Mouse (Mus musculus) megakaryocyte-erythroid progenitor cell, adult 5 weeks (primary cell): ENCODE measurements around the gene Lipc. TPM values are rescaled to one million over a fixed set of nuclear protein-coding genes. Genes with fewer than 3 reads are reported as not detected.

ENCODE experiments used
- polyA plus RNA-seq: library from polyadenylated mRNA; stranded (reverse); fragments of >175 nt; gene quantifications from 2 replicates; pipeline ENCODE4 v1.2.3, GENCODE M21; 2012

Lipc gene
- polyA plus RNA-seq, result not detected in 2 replicates

DNA sequence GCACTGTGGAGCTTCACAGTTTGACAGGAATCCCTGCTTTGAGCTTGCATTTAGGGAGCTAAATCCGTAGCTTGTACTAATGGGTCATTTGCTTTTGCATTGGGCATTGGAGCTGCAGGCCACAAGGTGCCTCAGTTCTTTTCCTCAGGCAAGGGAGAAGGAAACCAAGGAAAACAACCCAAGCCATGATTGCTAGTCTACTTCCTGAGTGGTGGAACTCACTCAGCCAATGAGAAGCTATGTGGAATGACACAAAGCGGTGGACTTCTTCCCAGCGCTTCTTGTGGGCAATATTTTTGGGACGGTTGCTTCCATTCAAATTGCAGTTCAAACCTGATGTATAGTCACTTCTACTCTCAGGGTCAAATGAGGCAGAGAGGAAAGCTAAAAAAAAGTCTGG is at the start of gene Lipc:
Gene Lipc, minus strand, starts transcription at position 101 of the 400 bp plus-strand sequence.

Other genes starting within 250 kb of the Lipc start
- 0.79 and 0.82 TPM in 2 replicates for gene Aqp9, start 216.5 kb upstream of the Lipc start, polyA plus RNA-seq